Mouse (Mus musculus): ENCODE data around the gene Pard3b. TPM values are rescaled to one million over a fixed set of nuclear protein-coding genes. Genes with fewer than 3 reads are reported as not detected.

Gene Pard3b
- total RNA-seq, 2 experiments from 2014 or later, result 3.3 to 6.1 TPM

- no peak for DNase-seq (ENCODE audit: extremely low spot score in 1 of 2, low spot score in 1 of 2)
Observed at GRCm38 (mm10) chr1:62664960-62665645, 1026.5 kb downstream of the Pard3b start.

DNA sequence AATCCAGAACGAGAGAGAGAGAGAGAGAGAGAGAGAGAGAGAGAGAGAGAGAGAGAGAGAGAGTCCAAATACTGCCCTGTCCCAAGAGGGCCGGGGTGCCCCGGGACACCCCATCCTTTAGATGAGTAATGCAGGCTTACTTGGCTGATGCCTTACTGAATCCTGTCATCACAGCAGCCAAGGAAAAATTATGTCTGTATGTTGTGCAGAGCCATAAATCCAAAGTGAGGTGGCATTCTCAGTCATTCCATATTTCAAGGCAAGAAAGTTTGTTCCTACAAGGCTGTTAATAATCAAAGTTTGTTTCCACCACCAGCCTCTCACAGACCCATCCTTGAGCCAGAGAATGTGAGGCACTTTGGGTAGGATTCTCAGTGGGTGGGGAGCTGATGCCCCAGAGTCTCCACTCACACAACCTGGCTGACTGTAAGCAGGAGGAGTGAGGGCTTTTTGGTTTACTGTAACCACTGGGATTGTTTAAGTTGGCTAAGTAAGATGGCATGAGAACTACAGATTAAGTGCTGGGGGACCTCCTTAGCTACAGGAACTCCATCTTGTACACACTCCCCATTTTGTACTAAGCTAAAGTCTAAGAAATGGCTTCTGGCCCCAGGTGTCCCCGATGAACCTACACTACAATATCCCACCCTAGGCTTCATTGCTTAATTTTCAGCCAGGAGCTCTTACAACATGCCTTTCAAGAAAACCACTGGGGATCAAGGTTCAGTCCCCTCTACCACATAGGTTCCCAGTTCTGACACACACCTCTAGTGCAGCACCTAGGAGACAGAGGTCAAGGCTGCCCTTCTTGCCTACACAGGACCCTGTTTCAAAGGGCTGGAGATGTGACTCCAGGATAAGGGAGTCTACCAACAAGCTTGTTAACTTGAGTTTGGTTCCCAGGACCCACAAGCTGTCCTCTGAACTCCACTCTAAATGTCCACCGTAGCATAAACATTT, 1027.4 kb downstream of the Pard3b start:
- no peak for DNase-seq (ENCODE audit: extremely low spot score in 1 of 2, low spot score in 1 of 2)

- DNase-seq (ENCODE audit: extremely low spot score in 1 of 2, low spot score in 1 of 2), result no peak
Observed at GRCm38 (mm10) chr1:62666780-62667179, 1028.2 kb downstream of the Pard3b start.

- no peak for DNase-seq (ENCODE audit: extremely low spot score in 1 of 2, low spot score in 1 of 2)
Observed at GRCm38 (mm10) chr1:62678611-62679344, 1040.2 kb downstream of the Pard3b start.

GRCm38 (mm10) chr1:62679466-62679865, 1040.8 kb downstream of the Pard3b start:
- no peak for DNase-seq (ENCODE audit: extremely low spot score in 1 of 2, low spot score in 1 of 2)

GRCm38 (mm10) chr1:62682456-62683385, 1044.1 kb downstream of the Pard3b start:
- DNase-seq (ENCODE audit: extremely low spot score in 1 of 2, low spot score in 1 of 2), result no peak

DNA sequence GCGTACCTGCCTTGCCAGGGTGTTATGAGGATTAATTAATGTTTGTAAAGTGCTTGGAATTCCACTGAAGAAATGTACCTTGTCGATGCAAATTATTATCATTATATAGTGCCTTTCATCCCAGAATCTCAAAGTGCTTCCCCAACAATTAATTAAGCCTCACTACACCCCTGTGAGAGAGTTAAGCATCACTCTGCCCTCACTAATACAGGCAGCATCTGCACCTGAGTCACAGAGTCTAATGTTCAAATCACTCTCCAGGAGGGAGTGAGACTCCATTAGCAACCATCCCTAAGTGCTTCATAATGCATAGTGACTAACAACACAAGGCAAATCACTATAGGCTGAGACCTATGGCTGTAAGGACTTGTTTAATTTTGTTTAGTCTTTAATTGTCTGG, 1044.9 kb downstream of the Pard3b start:
- no peak for DNase-seq (ENCODE audit: extremely low spot score in 1 of 2, low spot score in 1 of 2)

- no peak for DNase-seq (ENCODE audit: extremely low spot score in 1 of 2, low spot score in 1 of 2)
Observed at GRCm38 (mm10) chr1:62687511-62687910, 1048.9 kb downstream of the Pard3b start.

DNA sequence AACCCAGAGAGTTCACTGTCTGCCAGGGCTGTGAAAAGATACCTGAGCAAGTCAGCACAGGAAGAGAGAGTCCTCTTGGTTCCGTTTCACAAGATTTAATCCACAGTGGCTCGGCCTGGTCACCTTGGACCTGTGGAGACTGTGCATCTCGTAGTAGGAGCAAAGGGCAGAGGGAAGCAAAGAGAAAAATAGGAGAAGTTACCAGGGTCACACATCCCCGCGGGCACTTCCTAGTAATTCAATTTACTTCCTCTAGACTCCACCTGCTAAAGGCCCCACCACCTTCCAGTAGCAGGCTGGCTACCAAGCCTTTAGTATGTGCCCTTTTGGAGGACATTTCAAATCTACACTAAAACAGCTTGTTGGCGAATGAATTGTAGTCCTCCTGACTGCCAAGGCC, 1052.6 kb downstream of the Pard3b start:
- no peak for DNase-seq (ENCODE audit: extremely low spot score in 1 of 2, low spot score in 1 of 2)
